Mouse (Mus musculus): ENCODE data around the gene Grin3b.

DNA sequence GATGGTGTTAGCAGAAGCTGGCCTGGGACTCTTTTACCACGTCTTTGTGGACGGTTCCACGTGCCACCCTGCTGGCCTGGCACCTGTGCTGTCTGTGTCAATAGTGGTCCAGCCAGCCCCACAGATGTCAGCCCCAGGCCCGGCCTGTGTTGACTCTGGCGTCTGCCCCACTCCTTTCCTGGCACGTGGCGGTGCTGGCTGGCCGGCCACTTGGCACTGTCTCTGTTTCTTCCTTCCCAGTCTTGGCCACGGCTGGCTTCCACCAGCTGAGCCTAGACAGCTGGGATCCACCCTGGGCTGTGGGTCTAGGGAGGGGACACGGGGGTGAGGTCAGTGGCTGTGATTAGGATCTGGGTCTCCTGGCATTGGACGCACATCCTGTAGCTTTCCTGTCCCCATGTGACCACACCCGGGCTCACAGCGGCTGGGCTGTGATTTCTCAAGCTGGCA lies 36.2 kb upstream of the Grin3b start:
- TF ChIP-seq POLR2A (IDR thresholded peaks at IDR 0.05; ENCODE audit: borderline replicate concordance, control insufficient read depth, low read depth, low read length) = no peak
- TF ChIP-seq CTCF (IDR thresholded peaks at IDR 0.05; ENCODE audit: control insufficient read depth, insufficient read depth, low read length) = no peak

Data from bone marrow, adult 2 months (tissue).